Mouse (Mus musculus): ENCODE measurements around the gene Cdh1. TPM values are rescaled to one million over a fixed set of nuclear protein-coding genes. Genes with fewer than 3 reads are reported as not detected.

The Cdh1 gene
- total and polyA plus RNA-seq, 2 experiments from 2014 or later = 6.6 to 6.7 TPM

GRCm38 (mm10) chr8:106629456-106629855, 26.3 kb downstream of the Cdh1 start:
- no peak overlapping the region for H3K4me2 ChIP-seq (ENCODE audit: low read depth, low read length)
- H3K9ac ChIP-seq (replicated peaks; ENCODE audit: low read length) = no peak overlapping the region
- no peaks in the 10 kb centered on the region for H3K27me3 ChIP-seq (ENCODE audit: insufficient read depth, low read length)
- H3K4me1 ChIP-seq (ENCODE audit: insufficient read depth, low read length) = no peaks in the 10 kb centered on the region
- H3K9me3 ChIP-seq (ENCODE audit: low read length) = no peaks in the 10 kb centered on the region
- WGBS = 72% methylated on average over 5 of the region's 5 CpGs
- no peak overlapping the region for H3K4me3 ChIP-seq (ENCODE audit: low read length)
- ATAC-seq (no peak), DNase-seq (ENCODE audit: low spot score) (no peak)
- no peak overlapping the region for H3K27ac ChIP-seq
- no peak for TF ChIP-seq CTCF (IDR thresholded peaks at IDR 0.05; ENCODE audit: low read depth)
- no peaks in the 10 kb centered on the region for H3K36me3 ChIP-seq (ENCODE audit: insufficient read depth, low read length)

GRCm38 (mm10) chr8:106631904-106632303, 28.8 kb downstream of the Cdh1 start:
- WGBS = 49% methylated on average over 5 of the region's 5 CpGs
- no peaks in the 10 kb centered on the region for H3K36me3 ChIP-seq (ENCODE audit: insufficient read depth, low read length)
- TF ChIP-seq CTCF (IDR thresholded peaks at IDR 0.05; ENCODE audit: low read depth) = no peak

GRCm38 (mm10) chr8:106632650-106633049, 29.5 kb downstream of the Cdh1 start:
- Histone ChIP-seq H3K4me1 (ENCODE audit: insufficient read depth, low read length) (no peaks in the 10 kb centered on the region), H3K27me3 (ENCODE audit: insufficient read depth, low read length) (no peaks in the 10 kb centered on the region), H3K9ac (replicated peaks; ENCODE audit: low read length) (no peak overlapping the region), H3K4me3 (ENCODE audit: low read length) (no peak overlapping the region), H3K36me3 (ENCODE audit: insufficient read depth, low read length) (no peaks in the 10 kb centered on the region), H3K4me2 (ENCODE audit: low read depth, low read length) (no peak overlapping the region), H3K27ac (no peak overlapping the region), H3K9me3 (ENCODE audit: low read length) (no peaks in the 10 kb centered on the region)
- DNase-seq (ENCODE audit: low spot score) = no peak
- WGBS = 24% methylated on average over 8 of the region's 8 CpGs
- ATAC-seq = no peak
- no peak for TF ChIP-seq CTCF (IDR thresholded peaks at IDR 0.05; ENCODE audit: low read depth)

More at GRCm38 (mm10) chr8:106631904-106632303, 28.8 kb downstream of the Cdh1 start:
- no peaks in the 10 kb centered on the region for H3K27me3 ChIP-seq (ENCODE audit: insufficient read depth, low read length)
- no peaks in the 10 kb centered on the region for H3K9me3 ChIP-seq (ENCODE audit: low read length)
- no peak overlapping the region for H3K4me3 ChIP-seq (ENCODE audit: low read length)
- no peak for ATAC-seq
- no peak overlapping the region for H3K4me2 ChIP-seq (ENCODE audit: low read depth, low read length)
- H3K27ac ChIP-seq = no peak overlapping the region
- H3K4me1 ChIP-seq (ENCODE audit: insufficient read depth, low read length) = no peaks in the 10 kb centered on the region
- H3K9ac ChIP-seq (replicated peaks; ENCODE audit: low read length) = no peak overlapping the region
- DNase-seq (ENCODE audit: low spot score) = no peak

GRCm38 (mm10) chr8:106633361-106634158, 30.4 kb downstream of the Cdh1 start:
- WGBS = 74% methylated on average over 17 of the region's 17 CpGs
- Histone ChIP-seq H3K9me3 (ENCODE audit: low read length) (no peaks in the 10 kb centered on the region), H3K9ac (replicated peaks; ENCODE audit: low read length) (no peak overlapping the region), H3K27me3 (ENCODE audit: insufficient read depth, low read length) (no peaks in the 10 kb centered on the region), H3K36me3 (ENCODE audit: insufficient read depth, low read length) (no peaks in the 10 kb centered on the region), H3K4me2 (ENCODE audit: low read depth, low read length) (no peak overlapping the region), H3K4me3 (ENCODE audit: low read length) (no peak overlapping the region), H3K27ac (no peak overlapping the region), H3K4me1 (ENCODE audit: insufficient read depth, low read length) (no peaks in the 10 kb centered on the region)
- ATAC-seq = no peak
- no peak for TF ChIP-seq CTCF (IDR thresholded peaks at IDR 0.05; ENCODE audit: low read depth)
- no peak for DNase-seq (ENCODE audit: low spot score)

GRCm38 (mm10) chr8:106635284-106635683, 32.1 kb downstream of the Cdh1 start:
- WGBS = 34% methylated on average over 5 of the region's 5 CpGs

GRCm38 (mm10) chr8:106637446-106637845, 34.3 kb downstream of the Cdh1 start:
- DNase-seq (ENCODE audit: low spot score) = no peak
- H3K27ac ChIP-seq = no peak overlapping the region
- 53% methylated on average over 4 of the region's 4 CpGs for WGBS
- H3K4me2 ChIP-seq (ENCODE audit: low read depth, low read length) = no peak overlapping the region
- H3K9me3 ChIP-seq (ENCODE audit: low read length) = no peaks in the 10 kb centered on the region
- H3K4me3 ChIP-seq (ENCODE audit: low read length) = no peak overlapping the region
- TF ChIP-seq CTCF (IDR thresholded peaks at IDR 0.05; ENCODE audit: low read depth) = no peak
- H3K27me3 ChIP-seq (ENCODE audit: insufficient read depth, low read length) = no peaks in the 10 kb centered on the region
- no peak overlapping the region for H3K9ac ChIP-seq (replicated peaks; ENCODE audit: low read length)
- H3K36me3 ChIP-seq (ENCODE audit: insufficient read depth, low read length) = no peaks in the 10 kb centered on the region
- no peaks in the 10 kb centered on the region for H3K4me1 ChIP-seq (ENCODE audit: insufficient read depth, low read length)
- no peak for ATAC-seq

More at GRCm38 (mm10) chr8:106635284-106635683, 32.1 kb downstream of the Cdh1 start:
- no peaks in the 10 kb centered on the region for H3K36me3 ChIP-seq (ENCODE audit: insufficient read depth, low read length)
- no peak overlapping the region for H3K27ac ChIP-seq
- no peaks in the 10 kb centered on the region for H3K27me3 ChIP-seq (ENCODE audit: insufficient read depth, low read length)
- no peak overlapping the region for H3K4me3 ChIP-seq (ENCODE audit: low read length)
- DNase-seq (ENCODE audit: low spot score) (no peak), ATAC-seq (no peak)
- no peaks in the 10 kb centered on the region for H3K9me3 ChIP-seq (ENCODE audit: low read length)
- H3K9ac ChIP-seq (replicated peaks; ENCODE audit: low read length) = no peak overlapping the region
- no peak overlapping the region for H3K4me2 ChIP-seq (ENCODE audit: low read depth, low read length)
- no peak for TF ChIP-seq CTCF (IDR thresholded peaks at IDR 0.05; ENCODE audit: low read depth)
- H3K4me1 ChIP-seq (ENCODE audit: insufficient read depth, low read length) = no peaks in the 10 kb centered on the region

- no peak overlapping the region for H3K9ac ChIP-seq (replicated peaks; ENCODE audit: low read length)
- no peak overlapping the region for H3K4me2 ChIP-seq (ENCODE audit: low read depth, low read length)
- TF ChIP-seq CTCF (IDR thresholded peaks at IDR 0.05; ENCODE audit: low read depth) = no peak
- DNase-seq (ENCODE audit: low spot score) (no peak), ATAC-seq (no peak)
- H3K9me3 ChIP-seq (ENCODE audit: low read length) = no peaks in the 10 kb centered on the region
- WGBS = 92% methylated on average over 7 of the region's 7 CpGs
- H3K4me1 ChIP-seq (ENCODE audit: insufficient read depth, low read length) = no peaks in the 10 kb centered on the region
- H3K27me3 ChIP-seq (ENCODE audit: insufficient read depth, low read length) = no peaks in the 10 kb centered on the region
- H3K4me3 ChIP-seq (ENCODE audit: low read length) = no peak overlapping the region
- H3K36me3 ChIP-seq (ENCODE audit: insufficient read depth, low read length) = no peaks in the 10 kb centered on the region
- no peak overlapping the region for H3K27ac ChIP-seq
Measured at GRCm38 (mm10) chr8:106638768-106639295, 35.7 kb downstream of the Cdh1 start.
